Mouse (Mus musculus) CH12.LX (cell line): ENCODE measurements at regions not wholly inside any gene's neighbourhood (a gene's known extent, or its start where the extent isn't known, plus 50 kb on each side); places are given as distances from the start of the nearest gene placed in this dataset.
A peak's percentile ranks its signal among the peaks of the same experiment; 100 is the strongest.
"Not testable (repeated sequence)": the region's sequence is repeated elsewhere in the genome, so short reads cannot be mapped to it uniquely, and the experiment has no call there.

ENCODE experiments used
- DNase-seq: peaks from one replicate; pipeline ENCODE4 v3.0.0-alpha.2; 2013; ENCODE audit errors: extremely low read depth
- H3K27ac ChIP-seq: 2 replicates; pipeline ENCODE4 v1.5.1; 2012; ENCODE audit warnings: low read depth, mild to moderate bottlenecking, control low read depth, moderate library complexity; ENCODE audit not compliant: insufficient read depth
- H3K27me3 ChIP-seq: replicated peaks from 2 replicates; pipeline ENCODE3; 2012; ENCODE audit warnings: inconsistent platforms
- H3K36me3 ChIP-seq, 2 experiments: replicated peaks in 1 of 2; 2 replicates each; pipeline versions ENCODE3 to v1.6.1; 2012; ENCODE audit warnings: inconsistent platforms in 1 of 2, low read length in 1 of 2, mild to moderate bottlenecking in 1 of 2, mixed read lengths in 1 of 2, moderate library complexity in 1 of 2; ENCODE audit not compliant: control insufficient read depth in 1 of 2, insufficient read depth in 1 of 2
- H3K4me1 ChIP-seq, 2 experiments: 2 replicates each; pipeline ENCODE4 v1.6.1; 2012; ENCODE audit warnings: inconsistent platforms in 1 of 2, moderate library complexity in 1 of 2; ENCODE audit not compliant: insufficient read depth in 2 of 2, control insufficient read depth in 1 of 2
- H3K4me2 ChIP-seq: 2 replicates; pipeline ENCODE4 v1.6.1; 2012; ENCODE audit warnings: low read depth, mild to moderate bottlenecking, control low read depth; ENCODE audit not compliant: poor library complexity, insufficient read depth, severe bottlenecking
- H3K4me3 ChIP-seq, 3 experiments: fragments of 150-350 bp in 1 of 3; sonication (generic) in 1 of 3; replicated peaks in 1 of 3; 2 replicates each; pipeline versions ENCODE3 to v1.5.1; 2011 to 2012; ENCODE audit warnings: low read depth in 2 of 3, low read length in 2 of 3, mild to moderate bottlenecking in 2 of 3, moderate library complexity in 2 of 3, control low read depth in 1 of 3, improper control_type of control experiment in 1 of 3, inconsistent platforms in 1 of 3, mixed read lengths in 1 of 3; ENCODE audit not compliant: poor library complexity in 1 of 3
- H3K79me2 ChIP-seq: replicated peaks from 2 replicates; pipeline ENCODE4 v1.6.1; 2012; ENCODE audit warnings: mild to moderate bottlenecking, moderate library complexity; ENCODE audit not compliant: control insufficient read depth, poor library complexity, insufficient read depth, severe bottlenecking; ENCODE audit errors: extremely low read depth
- H3K9ac ChIP-seq: 2 replicates; pipeline ENCODE4 v1.6.1; 2012; ENCODE audit warnings: low read depth, mild to moderate bottlenecking, control low read depth, moderate library complexity; ENCODE audit not compliant: insufficient read depth
- H3K9me3 ChIP-seq: replicated peaks from 2 replicates; pipeline ENCODE3; 2012; ENCODE audit warnings: low read length, inconsistent platforms, mixed read lengths
- BHLHE40 ChIP-seq: IDR thresholded peaks from 2 replicates; pipeline ENCODE4 v1.6.1; 2011; ENCODE audit warnings: mild to moderate bottlenecking, low read depth, low read length, improper control_type of control experiment
- CHD2 ChIP-seq: IDR thresholded peaks from 2 replicates; pipeline ENCODE4 v1.6.1; 2011; ENCODE audit warnings: low read length, improper control_type of control experiment
- CTCF ChIP-seq, 2 experiments: IDR thresholded peaks in 1 of 2; conservative IDR thresholded peaks in 1 of 2; 2 replicates each; pipeline ENCODE4 v1.5.1; 2011 to 2012; ENCODE audit warnings: low read depth in 2 of 2, low read length in 2 of 2, improper control_type of control experiment in 1 of 2, inconsistent platforms in 1 of 2, mild to moderate bottlenecking in 1 of 2, moderate library complexity in 1 of 2
- EP300 ChIP-seq: IDR thresholded peaks from 2 replicates; pipeline ENCODE4 v1.6.1; 2011; ENCODE audit warnings: low read length, improper control_type of control experiment
- ETS1 ChIP-seq: conservative IDR thresholded peaks from 2 replicates; pipeline ENCODE4 v1.6.1; 2012; ENCODE audit warnings: low read depth, mild to moderate bottlenecking, inconsistent platforms, low read length, improper control_type of control experiment, moderate library complexity
- HCFC1 ChIP-seq: IDR thresholded peaks from 2 replicates; pipeline ENCODE4 v1.6.1; 2012; ENCODE audit warnings: low read depth, mild to moderate bottlenecking, inconsistent platforms, low read length, improper control_type of control experiment
- IRF4 ChIP-seq: IDR thresholded peaks from 2 replicates; pipeline ENCODE4 v1.6.1; 2014; ENCODE audit warnings: low read depth, mild to moderate bottlenecking, inconsistent platforms, low read length, improper control_type of control experiment
- KAT2A ChIP-seq: IDR thresholded peaks from 2 replicates; pipeline ENCODE4 v1.6.1; 2012; ENCODE audit warnings: low read length, improper control_type of control experiment, inconsistent platforms; ENCODE audit not compliant: insufficient replicate concordance
- MAFK ChIP-seq: IDR thresholded peaks from 2 replicates; pipeline ENCODE4 v1.6.1; 2011; ENCODE audit warnings: low read length, improper control_type of control experiment; ENCODE audit not compliant: insufficient replicate concordance
- MAX ChIP-seq: IDR thresholded peaks from 2 replicates; pipeline ENCODE4 v1.6.1; 2011; ENCODE audit warnings: low read length, improper control_type of control experiment
- MAZ ChIP-seq: IDR thresholded peaks from 2 replicates; pipeline ENCODE4 v1.6.1; 2012; ENCODE audit warnings: low read depth, mild to moderate bottlenecking, inconsistent platforms, low read length, improper control_type of control experiment, moderate library complexity
- MEF2A ChIP-seq: IDR thresholded peaks from 2 replicates; pipeline ENCODE4 v1.6.1; 2014; ENCODE audit warnings: low read depth, mild to moderate bottlenecking, inconsistent platforms, low read length, improper control_type of control experiment, borderline replicate concordance
- MYC ChIP-seq: IDR thresholded peaks from 2 replicates; pipeline ENCODE4 v1.6.1; 2011; ENCODE audit warnings: low read depth, mild to moderate bottlenecking, improper control_type of control experiment, low read length
- NRF1 ChIP-seq: IDR thresholded peaks from 2 replicates; pipeline ENCODE4 v1.6.1; 2014; ENCODE audit warnings: low read depth, mild to moderate bottlenecking, inconsistent platforms, low read length, improper control_type of control experiment, moderate library complexity
- PAX5 ChIP-seq: IDR thresholded peaks from 2 replicates; pipeline ENCODE4 v1.6.1; 2012; ENCODE audit warnings: low read length, inconsistent platforms, mixed read lengths
- POLR2A ChIP-seq: IDR thresholded peaks from 2 replicates; pipeline ENCODE4 v1.6.1; 2011; ENCODE audit warnings: low read depth, mild to moderate bottlenecking, improper control_type of control experiment, low read length
- POLR2AphosphoS2 ChIP-seq: IDR thresholded peaks from 2 replicates; pipeline ENCODE4 v1.6.1; 2011; ENCODE audit warnings: low read depth, low read length, improper control_type of control experiment
- RAD21 ChIP-seq: IDR thresholded peaks from 2 replicates; pipeline ENCODE4 v1.6.1; 2011; ENCODE audit warnings: low read depth, mild to moderate bottlenecking, low read length, improper control_type of control experiment, moderate library complexity
- RCOR1 ChIP-seq: conservative IDR thresholded peaks from 2 replicates; pipeline ENCODE4 v1.6.1; 2012; ENCODE audit warnings: low read depth, mild to moderate bottlenecking, inconsistent platforms, low read length, improper control_type of control experiment
- SIN3A ChIP-seq: IDR thresholded peaks from 2 replicates; pipeline ENCODE4 v1.6.1; 2012; ENCODE audit warnings: low read length, improper control_type of control experiment, inconsistent platforms
- SMC3 ChIP-seq: IDR thresholded peaks from 2 replicates; pipeline ENCODE4 v1.6.1; 2011; ENCODE audit warnings: low read depth, low read length, improper control_type of control experiment
- TBP ChIP-seq: conservative IDR thresholded peaks from 2 replicates; pipeline ENCODE4 v1.6.1; 2011; ENCODE audit warnings: low read depth, low read length, improper control_type of control experiment
- TCF12 ChIP-seq: IDR thresholded peaks from 2 replicates; pipeline ENCODE4 v1.6.1; 2014; ENCODE audit warnings: low read depth, mild to moderate bottlenecking, inconsistent platforms, low read length, improper control_type of control experiment
- USF2 ChIP-seq: conservative IDR thresholded peaks from 2 replicates; pipeline ENCODE4 v1.6.1; 2011; ENCODE audit warnings: low read depth, low read length, improper control_type of control experiment
- ZKSCAN1 ChIP-seq: IDR thresholded peaks from 2 replicates; pipeline ENCODE4 v1.6.1; 2012; ENCODE audit warnings: low read depth, inconsistent platforms, low read length, improper control_type of control experiment, borderline replicate concordance
- dilution Hi-C: fragments of 300-500 bp; cut with MboI; formaldehyde crosslinking; loops from 2 replicates; pipeline ENCODE4 v1.14.3; 2020; ENCODE audit warnings: low sequenced_read_pairs; ENCODE audit not compliant: extremely low pct_unique_long_range_greater_than_20kb, extremely low pct_ligation_motif_present
- in situ Hi-C: fragments of 300-500 bp; cut with MboI; formaldehyde crosslinking; loops from 3 replicates; pipeline ENCODE4 v1.14.3; 2019; ENCODE audit warnings: low sequenced_read_pairs, low pct_ligation_motif_present, low pct_unique_long_range_greater_than_20kb, mixed read lengths

GRCm38 (mm10) chr2:53414471-53414870 is 222.9 kb downstream of the Arl6ip6 start:
- no peak for DNase-seq
- Histone ChIP-seq H3K4me1 (no peaks in the 10 kb centered on the region), H3K27me3 (no peaks in the 10 kb centered on the region), H3K4me2 (no peak overlapping the region), H3K27ac (no peak overlapping the region), H3K79me2 (no peaks in the 10 kb centered on the region), H3K9me3 (no peaks in the 10 kb centered on the region), H3K9ac (no peak overlapping the region), H3K36me3 (no peaks in the 10 kb centered on the region), H3K4me3 (no peak overlapping the region)
- dilution Hi-C loops (no loop called here), in situ Hi-C loops (no loop called here)
- TF ChIP-seq MAFK (no peak), USF2 (no peak), CTCF (conservative IDR thresholded peaks at IDR 0.05 in 1 of 2, IDR thresholded peaks at IDR 0.05 in 1 of 2; ENCODE audit: low read depth in 2 of 2, low read length in 2 of 2) (no peak), KAT2A (no peak), MYC (no peak), SIN3A (no peak), ETS1 (no peak), TCF12 (no peak), MAZ (no peak), HCFC1 (no peak), POLR2A (no peak), TBP (no peak), BHLHE40 (no peak), ZKSCAN1 (no peak), CHD2 (no peak), RAD21 (no peak)

DNA sequence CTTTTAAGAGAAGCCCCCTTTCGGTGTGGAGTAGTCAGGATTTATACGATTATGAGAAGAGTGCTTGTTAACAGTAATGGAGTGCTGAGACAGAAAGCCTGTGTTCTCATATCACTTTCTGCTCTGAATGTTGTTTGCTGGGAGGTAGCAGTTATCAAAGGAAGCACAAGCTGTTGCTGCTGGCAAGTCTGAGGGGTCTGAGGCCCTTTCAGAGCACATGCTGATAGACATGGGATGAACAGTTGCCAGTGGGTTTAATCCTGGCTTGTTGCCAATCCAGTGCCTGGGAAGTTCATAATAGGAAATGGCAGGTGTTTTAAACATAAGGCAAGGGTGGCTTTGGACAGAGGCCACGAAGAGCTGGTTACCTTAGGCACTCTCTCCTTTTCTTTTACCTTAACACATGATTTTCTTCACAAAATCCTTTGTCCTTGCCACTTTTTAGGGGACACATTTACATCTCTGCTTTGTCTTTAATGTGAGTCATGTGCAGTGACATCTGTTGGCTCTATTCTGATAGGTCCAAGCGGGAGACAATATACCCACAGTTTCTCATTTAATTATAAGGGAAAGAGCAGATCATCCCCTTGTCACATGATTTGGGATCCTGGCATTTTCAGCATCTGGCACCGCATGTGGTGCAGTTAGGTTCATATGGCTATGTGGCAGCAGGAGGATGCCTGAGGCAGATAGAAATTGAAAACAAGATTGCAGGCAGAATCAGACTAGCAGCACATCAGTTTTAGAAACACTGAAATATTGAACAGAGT is 245.7 kb downstream of the Arl6ip6 start:
- Histone ChIP-seq H3K9me3 (no peaks in the 10 kb centered on the region), H3K79me2 (no peaks in the 10 kb centered on the region), H3K27me3 (no peaks in the 10 kb centered on the region), H3K4me2 (no peak overlapping the region), H3K36me3 (no peaks in the 10 kb centered on the region), H3K4me1 (no peaks in the 10 kb centered on the region), H3K27ac (no peak overlapping the region), H3K9ac (no peak overlapping the region), H3K4me3 (no peak overlapping the region)
- TF ChIP-seq MAX (no peak), NRF1 (no peak), SMC3 (no peak), BHLHE40 (no peak), EP300 (no peak), CTCF (conservative IDR thresholded peaks at IDR 0.05 in 1 of 2, IDR thresholded peaks at IDR 0.05 in 1 of 2; ENCODE audit: low read depth in 2 of 2, low read length in 2 of 2) (no peak), MYC (no peak), IRF4 (no peak), RCOR1 (no peak), POLR2AphosphoS2 (no peak), PAX5 (no peak), MEF2A (no peak)
- DNase-seq = no peak
- in situ Hi-C loops (no loop called here), dilution Hi-C loops (no loop called here)

GRCm38 (mm10) chr2:53440301-53440700 is 248.8 kb downstream of the Arl6ip6 start:
- dilution Hi-C loops, H3K9ac ChIP-seq, H3K36me3 ChIP-seq, H3K4me3 ChIP-seq, H3K4me1 ChIP-seq, in situ Hi-C loops, H3K4me2 ChIP-seq, H3K79me2 ChIP-seq, H3K9me3 ChIP-seq, H3K27ac ChIP-seq, H3K27me3 ChIP-seq: not testable (repeated sequence)
- peak; percentile 40 for DNase-seq
